Mouse (Mus musculus): ENCODE results near the gene Gm10097.

Gm10097 gene

GRCm38 (mm10) chr10:5083716-5084115 lies 14.7 kb downstream of the Gm10097 start:
- 0 out of 2 replicates have a peak, but pooled peaks have one; percentile 11 for ATAC-seq (ENCODE audit: low TSS enrichment)

- ATAC-seq (ENCODE audit: low TSS enrichment), result no peak
Observed at GRCm38 (mm10) chr10:5085792-5086191, 16.8 kb downstream of the Gm10097 start.

- ATAC-seq (ENCODE audit: low TSS enrichment), result no peak
Observed at GRCm38 (mm10) chr10:5086329-5086728, 17.3 kb downstream of the Gm10097 start.

- ATAC-seq (ENCODE audit: low TSS enrichment), result no peak
Observed at GRCm38 (mm10) chr10:5087336-5087735, 18.3 kb downstream of the Gm10097 start.

GRCm38 (mm10) chr10:5089133-5089532 lies 20.1 kb downstream of the Gm10097 start:
- ATAC-seq (ENCODE audit: low TSS enrichment), result no peak

- peak; percentile 89 for ATAC-seq (ENCODE audit: low TSS enrichment)
Observed at GRCm38 (mm10) chr10:5096996-5097753, 28.2 kb downstream of the Gm10097 start.

GRCm38 (mm10) chr10:5097754-5098137 lies 28.8 kb downstream of the Gm10097 start:
- ATAC-seq (ENCODE audit: low TSS enrichment), result no peak

GRCm38 (mm10) chr10:5110773-5111172 lies 41.8 kb downstream of the Gm10097 start:
- ATAC-seq (ENCODE audit: low TSS enrichment), result peak; percentile 55; the same call in 1 of the 2 replicates

GRCm38 (mm10) chr10:5116155-5116554 lies 47.2 kb downstream of the Gm10097 start:
- no peak for ATAC-seq (ENCODE audit: low TSS enrichment)

GRCm38 (mm10) chr10:5116720-5117119 lies 47.7 kb downstream of the Gm10097 start:
- no peak for ATAC-seq (ENCODE audit: low TSS enrichment)

Data from frontal cortex, adult (tissue).